Mouse (Mus musculus): ENCODE data around the gene Syvn1.

DNA sequence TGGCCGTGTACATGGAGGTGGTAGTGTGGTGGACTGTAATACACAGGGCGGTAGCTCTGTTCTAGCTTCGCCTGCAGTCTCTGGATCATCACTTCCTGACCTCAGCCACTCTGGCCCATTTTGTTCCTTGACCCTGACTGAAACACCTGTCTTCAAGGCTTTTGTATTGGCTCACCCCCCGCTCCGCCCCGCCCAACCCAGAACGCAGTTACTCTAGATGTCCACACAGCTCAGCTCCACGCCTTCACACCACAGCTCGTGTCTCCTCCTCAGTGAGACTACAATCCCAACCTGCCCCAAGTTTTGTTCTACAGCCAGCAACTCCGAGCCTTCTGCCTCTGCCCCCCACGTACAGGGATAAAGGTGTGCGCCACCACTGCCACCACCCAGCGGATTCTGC, 42.5 kb downstream of the Syvn1 start:
- TF ChIP-seq CTCF (IDR thresholded peaks at IDR 0.05; ENCODE audit: extremely low read depth, insufficient read depth, low read length) (no peak), POLR2A (IDR thresholded peaks at IDR 0.05; ENCODE audit: extremely low read depth, insufficient read depth, low read length) (no peak)

Data from cortical plate, adult 2 months (tissue).